Mouse (Mus musculus) limb, embryonic 13.5 days (tissue): ENCODE results near the gene Tcf7. TPM values are rescaled to one million over a fixed set of nuclear protein-coding genes. Genes with fewer than 3 reads are reported as not detected.

Experiments used
- ATAC-seq: fragments of 200-750 bp; cut with Nextera tagmentation; 2 replicates; pipeline ENCODE4 v1.8.0; 2017; ENCODE audit warnings: low read depth, moderate number of reproducible peaks, moderate TSS enrichment; ENCODE audit not compliant: low FRiP score
- H3K27ac ChIP-seq: fragments of 300-500 bp; sonication (generic); 2 replicates; pipeline ENCODE4 v1.5.1; 2015; ENCODE audit warnings: inconsistent platforms, mild to moderate bottlenecking, moderate library complexity
- H3K27me3 ChIP-seq: fragments of 300-500 bp; sonication (generic); 2 replicates; pipeline ENCODE4 v1.6.1; 2015; ENCODE audit warnings: mild to moderate bottlenecking, inconsistent platforms
- H3K36me3 ChIP-seq: fragments of 300-500 bp; sonication (generic); 2 replicates; pipeline ENCODE4 v1.6.1; 2015; ENCODE audit warnings: inconsistent platforms, mild to moderate bottlenecking, moderate library complexity
- H3K4me1 ChIP-seq: fragments of 300-500 bp; sonication (generic); 2 replicates; pipeline ENCODE4 v1.6.1; 2015; ENCODE audit warnings: inconsistent platforms
- H3K4me2 ChIP-seq: fragments of 300-500 bp; sonication (generic); replicated peaks from 2 replicates; pipeline ENCODE4 v1.6.1; 2015; ENCODE audit warnings: inconsistent platforms, mild to moderate bottlenecking, moderate library complexity
- H3K4me3 ChIP-seq: fragments of 300-500 bp; sonication (generic); 2 replicates; pipeline ENCODE4 v1.5.1; 2015; ENCODE audit warnings: moderate library complexity, mild to moderate bottlenecking, inconsistent platforms
- H3K9ac ChIP-seq: fragments of 300-500 bp; sonication (generic); 2 replicates; pipeline ENCODE4 v1.6.1; 2015; ENCODE audit warnings: mild to moderate bottlenecking, inconsistent platforms
- H3K9me3 ChIP-seq: fragments of 300-500 bp; sonication (generic); 2 replicates; pipeline ENCODE4 v1.6.1; 2016; ENCODE audit warnings: inconsistent platforms
- WGBS: fragments of 180-500 bp; shearing (Covaris S2); methylation state at CpG from one replicate; pipeline ENCODE4 v1.1.7; 2015; 5-methylcytosine and 5-hydroxymethylcytosine counted together
- polyA plus RNA-seq: library from polyadenylated mRNA; unstranded; fragments of >200 nt; fragmentation: Nextera tagmentation; extraction: Ambion mirVana; gene quantifications from 2 replicates; pipeline ENCODE4 v1.2.1, GENCODE M21; 2015

Gene Tcf7
- polyA plus RNA-seq, 1 experiment from 2014 or later, result 8.5 TPM

DNA sequence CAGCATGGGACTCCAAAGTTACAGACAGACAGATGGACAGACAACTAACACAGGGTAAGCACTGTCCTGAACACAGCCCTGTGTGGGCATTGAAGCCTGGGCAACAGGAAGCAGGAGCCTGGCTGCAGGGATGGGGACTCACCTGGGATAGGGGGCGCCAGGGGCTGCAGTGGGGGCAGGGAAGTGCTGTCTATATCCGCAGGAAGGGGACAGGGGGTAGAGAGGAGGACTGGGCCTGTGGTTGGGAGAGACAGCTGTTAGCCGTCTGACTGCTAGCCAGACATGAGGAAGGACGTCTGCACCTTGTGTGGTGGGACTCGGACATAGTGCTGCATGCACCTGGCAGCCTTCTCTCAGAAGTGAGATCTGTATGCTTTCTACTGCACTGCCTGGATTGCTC lies 24.1 kb downstream of the Tcf7 start:
- no peak for ATAC-seq
- WGBS, result 59% methylated on average over 5 of the region's 5 CpGs
- Histone ChIP-seq H3K27ac (no peak overlapping the region), H3K4me3 (no peak overlapping the region), H3K9me3 (no peaks in the 10 kb centered on the region), H3K4me1 (0 out of 2 replicates have a peak, but pooled peaks cover 2% of the 10 kb centered on the region), H3K9ac (no peak overlapping the region), H3K27me3 (no peaks in the 10 kb centered on the region), H3K4me2 (no peak overlapping the region), H3K36me3 (peaks cover 20% of the 10 kb centered on the region; the same call in 1 of the 2 replicates)

DNA sequence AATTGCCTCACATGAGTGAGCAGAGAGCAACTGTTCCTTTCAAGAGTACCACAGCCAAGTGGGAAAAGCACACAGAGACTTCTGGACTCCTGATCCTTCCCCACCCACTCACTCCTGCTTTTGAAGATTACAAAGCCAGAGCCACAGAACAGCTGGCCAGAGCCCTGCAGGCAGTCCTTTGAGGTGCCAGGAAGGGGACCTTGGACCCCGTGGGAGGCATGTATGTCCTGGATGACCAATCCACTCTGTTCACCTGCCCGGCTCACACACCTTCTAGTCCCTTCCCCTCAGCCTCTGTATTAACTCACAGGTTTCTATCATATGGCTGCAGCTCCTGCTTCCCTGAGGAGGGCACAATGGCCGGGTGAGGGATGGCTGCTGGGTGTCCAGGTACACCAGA lies 25.4 kb downstream of the Tcf7 start:
- Histone ChIP-seq H3K27me3 (no peaks in the 10 kb centered on the region), H3K4me2 (no peak overlapping the region), H3K4me3 (no peak overlapping the region), H3K36me3 (peaks cover 23% of the 10 kb centered on the region; the same call in 1 of the 2 replicates), H3K9ac (no peak overlapping the region), H3K9me3 (no peaks in the 10 kb centered on the region), H3K27ac (no peak overlapping the region), H3K4me1 (0 out of 2 replicates have a peak, but pooled peaks cover 2% of the 10 kb centered on the region)
- no peak for ATAC-seq
- 73% methylated on average over 3 of the region's 3 CpGs for WGBS

DNA sequence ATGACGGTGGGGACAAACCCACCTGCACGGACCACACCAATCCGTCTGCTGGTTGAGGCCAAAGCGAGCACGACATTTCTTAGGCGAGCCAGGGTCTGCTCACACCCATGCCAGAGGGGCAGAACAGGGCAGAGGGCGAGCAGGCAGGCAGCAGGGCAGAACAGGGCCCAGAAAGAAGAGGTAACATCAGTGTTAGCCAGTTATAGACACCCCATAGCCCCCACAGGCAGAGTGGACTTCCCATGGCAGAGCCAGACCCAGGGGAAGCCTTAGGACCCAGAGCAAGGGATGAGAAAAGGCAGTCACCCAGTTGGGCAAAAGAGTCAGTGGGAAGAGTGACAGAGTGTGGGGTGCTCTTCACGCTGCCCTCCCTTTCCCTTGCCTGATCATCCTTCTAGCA lies 27.7 kb downstream of the Tcf7 start:
- Histone ChIP-seq H3K9me3 (no peaks in the 10 kb centered on the region), H3K4me2 (no peak overlapping the region), H3K4me1 (no peaks in the 10 kb centered on the region), H3K27me3 (no peaks in the 10 kb centered on the region), H3K27ac (no peak overlapping the region), H3K36me3 (peaks cover 25% of the 10 kb centered on the region), H3K4me3 (no peak overlapping the region), H3K9ac (no peak overlapping the region)
- 86% methylated on average over 8 of the region's 8 CpGs for WGBS
- no peak for ATAC-seq

DNA sequence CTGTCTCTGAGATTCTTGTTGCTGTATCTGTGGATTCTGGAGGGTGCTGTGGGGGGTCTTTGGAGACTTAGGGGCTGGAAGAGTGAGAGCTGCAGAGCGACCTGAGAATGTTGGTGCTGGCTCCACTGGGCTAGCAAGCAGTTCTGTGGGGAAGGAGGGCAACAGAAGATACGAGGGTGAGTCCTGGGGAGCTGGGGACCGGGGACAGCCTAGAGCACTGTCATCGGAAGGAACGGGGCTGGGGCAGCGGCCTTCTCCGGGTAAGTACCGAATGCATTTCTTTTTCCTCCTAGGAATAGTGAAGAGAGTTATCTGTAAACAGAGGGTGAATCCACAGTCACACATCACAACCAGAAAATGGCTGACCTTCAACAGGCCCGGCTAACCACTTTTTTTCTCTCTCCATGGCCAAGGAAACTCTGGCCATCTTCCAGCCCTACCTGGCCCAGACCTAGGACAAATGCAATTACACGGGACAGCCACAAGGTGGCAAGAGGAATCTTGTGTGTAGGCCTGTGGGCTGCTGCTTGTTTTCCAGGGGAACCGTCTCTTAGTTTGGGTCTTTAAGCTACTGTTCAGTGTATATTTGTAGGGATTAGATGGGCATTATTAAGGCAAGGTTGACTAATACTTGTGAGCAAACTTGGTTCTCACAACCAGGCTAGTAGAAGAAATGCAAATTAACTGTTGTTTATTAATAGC lies 29.0 kb downstream of the Tcf7 start:
- Histone ChIP-seq H3K27me3 (no peaks in the 10 kb centered on the region), H3K27ac (no peak overlapping the region), H3K9ac (no peak overlapping the region), H3K9me3 (no peaks in the 10 kb centered on the region), H3K36me3 (peaks cover 24% of the 10 kb centered on the region), H3K4me2 (no peak overlapping the region), H3K4me3 (no peak overlapping the region), H3K4me1 (no peaks in the 10 kb centered on the region)
- peak; percentile 74 for ATAC-seq
- WGBS, result 70% methylated on average over 11 of the region's 11 CpGs

DNA sequence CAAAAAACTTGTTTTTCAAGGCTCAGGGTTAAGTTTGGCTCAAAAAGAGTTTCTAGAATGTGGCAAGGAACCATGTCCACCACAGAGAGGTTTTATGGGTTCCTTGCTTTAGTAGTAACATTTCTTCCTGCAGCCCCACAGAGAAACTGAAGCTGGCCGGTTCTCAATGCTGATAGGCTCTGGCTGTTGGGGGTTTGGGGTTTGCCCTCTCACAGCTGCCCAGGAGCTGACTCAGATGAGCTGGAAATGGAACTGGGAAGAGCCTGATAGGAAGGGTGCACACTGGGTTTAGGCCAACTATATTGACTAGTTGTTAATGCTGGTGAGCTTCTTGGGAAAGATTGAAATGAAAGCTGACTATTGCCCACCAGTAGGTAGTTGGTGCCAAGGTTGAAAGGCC lies 30.1 kb downstream of the Tcf7 start:
- no peaks in the 10 kb centered on the region for H3K4me1 ChIP-seq
- WGBS, result 74% methylated on average over 1 of the region's 1 CpGs
- H3K36me3 ChIP-seq, result peaks cover 30% of the 10 kb centered on the region
- H3K9me3 ChIP-seq, result no peaks in the 10 kb centered on the region
- H3K4me2 ChIP-seq, result no peak overlapping the region
- no peak overlapping the region for H3K9ac ChIP-seq
- no peak overlapping the region for H3K27ac ChIP-seq
- H3K27me3 ChIP-seq, result no peaks in the 10 kb centered on the region
- no peak for ATAC-seq
- H3K4me3 ChIP-seq, result no peak overlapping the region

DNA sequence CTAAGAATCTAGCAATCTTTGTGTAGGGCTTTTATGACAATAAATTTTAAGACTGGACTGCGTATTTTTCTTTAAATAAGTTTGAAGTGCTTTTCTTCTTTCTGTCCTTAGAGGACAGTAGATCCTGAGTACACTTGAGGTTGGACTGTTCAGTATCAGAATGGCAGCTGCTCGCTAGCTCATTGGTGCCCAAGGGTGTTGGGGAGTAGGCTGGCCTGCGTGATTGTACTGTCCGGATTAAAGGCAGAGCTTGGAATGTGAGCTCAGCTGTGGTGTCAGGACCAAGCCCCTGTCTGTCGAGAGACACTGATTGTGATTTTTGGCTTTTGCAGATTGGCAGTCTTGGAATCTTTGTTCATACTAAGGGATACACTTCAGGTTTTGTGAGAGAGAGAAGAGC lies 31.0 kb downstream of the Tcf7 start:
- Histone ChIP-seq H3K9me3 (no peaks in the 10 kb centered on the region), H3K4me3 (no peak overlapping the region), H3K36me3 (peaks cover 30% of the 10 kb centered on the region), H3K27me3 (no peaks in the 10 kb centered on the region), H3K27ac (no peak overlapping the region), H3K9ac (no peak overlapping the region), H3K4me2 (no peak overlapping the region), H3K4me1 (no peaks in the 10 kb centered on the region)
- no peak for ATAC-seq
- WGBS, result 71% methylated on average over 5 of the region's 5 CpGs

DNA sequence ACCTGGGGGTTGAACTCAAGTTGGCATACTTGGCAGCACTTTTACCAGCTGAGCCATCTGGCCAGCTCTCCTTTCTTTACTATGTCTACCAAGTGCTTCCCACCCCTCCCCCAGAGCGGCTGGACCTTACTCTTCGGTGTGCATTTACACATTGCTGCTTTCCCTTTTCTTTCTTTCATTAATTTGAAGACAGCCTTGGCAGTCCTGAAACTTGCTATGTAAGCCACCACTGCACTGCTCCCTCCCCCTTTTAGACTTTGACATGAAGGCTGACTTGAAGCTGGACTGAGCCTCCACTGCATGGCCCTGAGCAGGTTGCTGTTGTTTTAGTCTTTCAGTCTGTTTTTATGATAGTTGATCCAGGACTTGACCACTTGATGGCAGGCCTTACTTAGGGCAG lies 33.4 kb downstream of the Tcf7 start:
- Histone ChIP-seq H3K27ac (no peak overlapping the region), H3K9ac (no peak overlapping the region), H3K4me1 (no peaks in the 10 kb centered on the region), H3K27me3 (no peaks in the 10 kb centered on the region), H3K9me3 (no peaks in the 10 kb centered on the region), H3K36me3 (peaks cover 47% of the 10 kb centered on the region), H3K4me3 (no peak overlapping the region), H3K4me2 (no peak overlapping the region)
- no peak for ATAC-seq
- WGBS, result 84% methylated on average over 2 of the region's 2 CpGs

DNA sequence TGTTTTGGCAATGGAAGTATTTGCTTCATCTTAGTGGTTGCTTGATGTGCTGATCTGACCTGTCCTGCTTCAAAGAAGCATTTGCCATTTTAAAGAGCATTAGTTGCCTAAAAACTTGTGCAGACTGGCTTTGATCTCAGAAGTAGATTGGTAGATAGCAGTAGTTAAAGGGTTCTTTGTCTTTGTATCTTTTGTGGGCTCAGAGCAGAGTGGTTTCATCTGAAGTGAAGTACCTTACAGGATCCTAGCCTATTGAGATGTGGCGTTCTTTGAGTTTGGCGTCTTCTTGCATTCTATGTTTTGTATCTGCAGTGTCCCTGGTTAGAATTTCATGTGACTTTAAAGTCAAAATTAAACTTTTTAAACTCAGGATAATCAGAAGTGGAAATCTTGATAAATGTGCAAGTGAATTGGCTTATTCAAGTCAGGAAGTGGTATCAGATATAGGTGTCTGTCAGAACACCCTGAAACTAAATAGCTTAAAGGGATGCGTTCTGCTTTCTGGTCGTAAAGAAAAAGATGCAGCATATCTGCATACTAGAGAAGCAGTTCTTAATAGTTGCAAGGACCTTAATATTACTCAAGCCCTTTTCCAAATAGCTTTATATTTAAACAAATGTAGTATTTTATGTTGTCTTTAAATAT lies 41.8 kb downstream of the Tcf7 start:
- H3K4me2 ChIP-seq, result no peak overlapping the region
- ATAC-seq, result no peak
- no peaks in the 10 kb centered on the region for H3K9me3 ChIP-seq
- no peaks in the 10 kb centered on the region for H3K27me3 ChIP-seq
- no peak overlapping the region for H3K4me3 ChIP-seq
- H3K36me3 ChIP-seq, result peaks cover 75% of the 10 kb centered on the region
- 89% methylated on average over 4 of the region's 4 CpGs for WGBS
- H3K27ac ChIP-seq, result no peak overlapping the region
- no peak overlapping the region for H3K9ac ChIP-seq
- no peaks in the 10 kb centered on the region for H3K4me1 ChIP-seq

DNA sequence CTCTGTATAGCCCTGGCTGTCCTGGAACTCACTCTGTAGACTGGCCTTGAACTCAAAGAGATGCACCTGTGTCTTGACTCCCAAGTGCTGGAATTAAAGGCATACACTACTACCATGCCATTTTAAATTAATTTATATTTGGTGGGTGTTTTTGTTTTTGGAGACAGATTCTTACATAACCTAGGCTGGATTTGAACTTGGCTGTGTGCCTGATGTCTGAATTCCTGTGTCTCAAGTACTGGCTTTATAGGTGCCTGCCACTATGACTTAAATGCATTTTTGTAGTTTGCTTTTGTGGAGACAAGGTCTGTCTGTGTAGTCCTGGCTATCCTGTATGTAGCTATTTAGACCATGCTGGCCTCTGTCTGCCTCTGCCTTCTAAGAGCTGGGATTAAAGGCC lies 48.3 kb downstream of the Tcf7 start:
- no peak for ATAC-seq
- H3K9ac ChIP-seq, result no peak overlapping the region
- H3K27ac ChIP-seq, result no peak overlapping the region
- no peaks in the 10 kb centered on the region for H3K9me3 ChIP-seq
- H3K4me3 ChIP-seq, result no peak overlapping the region
- H3K27me3 ChIP-seq, result no peaks in the 10 kb centered on the region
- peaks cover 31% of the 10 kb centered on the region for H3K36me3 ChIP-seq
- H3K4me2 ChIP-seq, result peak overlapping the region; percentile 30
- H3K4me1 ChIP-seq, result peaks cover 23% of the 10 kb centered on the region

DNA sequence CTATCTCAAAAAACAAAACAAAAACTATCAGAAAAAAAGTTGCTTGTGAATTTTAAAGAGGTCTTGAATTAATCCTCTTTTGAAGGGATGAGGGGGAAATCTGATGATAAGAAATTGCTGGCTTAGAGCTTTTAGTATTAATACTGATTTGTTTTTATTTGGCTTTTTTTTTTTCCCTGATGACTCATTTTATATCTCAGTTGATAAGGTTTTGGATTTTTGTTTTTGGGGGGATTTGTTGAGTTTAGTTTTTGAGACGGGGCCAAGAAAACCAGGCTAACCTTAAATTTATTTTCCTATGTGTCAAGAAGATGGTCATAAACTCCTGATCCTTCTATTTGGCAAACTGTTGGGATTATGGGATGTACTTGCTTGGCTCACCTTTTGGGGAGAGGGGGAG lies 48.9 kb downstream of the Tcf7 start:
- WGBS, result 90% methylated on average over 1 of the region's 1 CpGs

DNA sequence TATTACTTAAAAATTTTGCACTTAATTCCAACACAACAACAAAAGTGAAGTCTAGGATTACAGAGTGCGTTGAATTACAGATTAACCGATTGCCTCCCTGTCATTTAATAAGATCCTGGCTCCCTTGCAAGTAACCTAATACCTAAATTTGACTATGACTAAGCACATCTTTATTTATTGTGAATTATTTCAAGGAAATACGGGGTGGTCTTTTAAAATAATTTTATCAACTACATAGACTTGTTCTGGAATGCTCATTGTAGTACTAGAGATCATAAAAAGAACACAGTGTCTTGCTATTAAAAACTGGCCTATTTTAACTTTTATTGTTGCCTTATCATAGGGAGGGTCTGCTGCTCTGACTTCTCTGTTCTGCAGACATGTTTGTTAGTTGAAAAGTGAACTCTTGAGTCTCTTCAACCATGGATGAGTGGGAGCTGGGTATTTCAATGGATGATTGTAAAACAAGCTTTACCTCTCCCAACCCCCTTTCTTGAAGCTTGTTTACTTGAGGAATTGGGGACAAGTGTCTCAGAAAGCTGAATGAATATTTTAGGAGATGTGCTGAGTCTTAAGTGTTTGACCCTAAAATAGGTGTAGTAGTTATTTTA lies 49.7 kb downstream of the Tcf7 start:
- WGBS, result 23% methylated on average over 3 of the region's 3 CpGs
- ATAC-seq, result no peak
- H3K27ac ChIP-seq, result no peak overlapping the region
- H3K9me3 ChIP-seq, result no peaks in the 10 kb centered on the region
- H3K4me2 ChIP-seq, result peak overlapping the region; percentile 82
- peaks cover 22% of the 10 kb centered on the region for H3K36me3 ChIP-seq
- H3K27me3 ChIP-seq, result no peaks in the 10 kb centered on the region
- H3K9ac ChIP-seq, result peak overlapping the region; percentile 99
- peak overlapping the region; percentile 99 for H3K4me3 ChIP-seq
- peaks cover 23% of the 10 kb centered on the region for H3K4me1 ChIP-seq

More for the DNA sequence above, 48.9 kb downstream of the Tcf7 start:
- Histone ChIP-seq H3K27ac (no peak overlapping the region), H3K36me3 (peaks cover 28% of the 10 kb centered on the region), H3K4me3 (peak overlapping the region; percentile 99), H3K9me3 (no peaks in the 10 kb centered on the region), H3K9ac (no peak overlapping the region; the same call in 1 of the 2 replicates), H3K4me1 (peaks cover 23% of the 10 kb centered on the region), H3K4me2 (peak overlapping the region; percentile 82), H3K27me3 (no peaks in the 10 kb centered on the region)
- no peak for ATAC-seq
